Mouse (Mus musculus) bone marrow macrophage, adult 2 months (primary cell): ENCODE results near the gene Ttc28.

ENCODE experiments used
- CTCF ChIP-seq: IDR thresholded peaks from 2 replicates; pipeline ENCODE4 v1.5.1; 2012; ENCODE audit warnings: low read depth, mild to moderate bottlenecking, low read length, moderate library complexity
- POLR2A ChIP-seq: IDR thresholded peaks from 2 replicates; pipeline ENCODE4 v1.6.1; 2012; ENCODE audit warnings: mild to moderate bottlenecking, low read depth, low read length, borderline replicate concordance

DNA sequence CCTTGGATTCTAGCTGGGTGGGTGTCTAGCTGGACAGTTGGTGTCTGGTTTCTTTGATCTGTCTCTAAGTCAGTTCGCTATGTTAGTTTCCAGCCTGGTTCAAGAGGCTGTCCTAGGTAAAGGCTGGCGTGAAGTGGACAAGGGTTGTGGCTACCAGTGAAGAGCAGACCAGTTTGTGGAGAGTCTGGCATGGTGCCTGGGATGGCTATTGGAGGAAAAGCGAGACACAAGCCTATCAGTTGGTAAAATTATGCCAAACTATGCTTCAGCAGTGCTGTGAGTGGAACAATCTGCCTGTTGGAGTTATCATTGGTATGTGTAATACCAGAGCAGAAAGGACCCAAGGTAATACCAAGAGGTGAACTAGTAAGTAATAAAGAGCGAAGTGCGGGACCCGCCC, 166.8 kb downstream of the Ttc28 start:
- TF ChIP-seq CTCF = no peak
- no peak for TF ChIP-seq POLR2A
